Comparison of ENCODE assay signal across 8 mouse cellular contexts in genomic region chr1:179517713-179518465, GRCm38 (mm10). TPM values are rescaled to one million over a fixed set of nuclear protein-coding genes. Genes with fewer than 3 reads are reported as not detected.
DNase-seq lines count a peak whose midpoint lies in the region; ATAC-seq and TF ChIP-seq lines count a peak whose summit lies in the region.

Smyd3 (minus strand) TSS chr1:179518041.

- peak; percentile 88 for DNase-seq in 3134 (ENCODE audit: extremely low read depth, insufficient read length, low spot score)
- DNase-seq in adrenal gland, postnatal 36 days = peak; percentile 86 to 91
- peak; percentile 88 to 90 for DNase-seq in heart, adult 2 months
- peak; percentile 75 to 83 for DNase-seq in kidney, adult 8-10 months
- DNase-seq in spleen, postnatal 10 days (ENCODE audit: low spot score in 2 of 2) = peak; percentile 79 to 89

- TF ChIP-seq POLR2A in heart, adult 2 months (IDR thresholded peaks at IDR 0.05; ENCODE audit: insufficient read depth, low read depth, low read length) = peak; percentile 85

- H3K4me2 ChIP-seq in embryonic facial prominence, embryonic 13.5 days = peak within 1 kb of the TSS; percentile 90
- H3K4me2 ChIP-seq in limb, embryonic 13.5 days (replicated peaks) = peak within 1 kb of the TSS; percentile 96
- peak within 1 kb of the TSS; percentile 93 for H3K4me2 ChIP-seq in midbrain, embryonic 16.5 days (ENCODE audit: low read length)

- intact Hi-C loops in heart, adult 2 months (cut with DNase I) = loop anchor here (2.0 kb wide), 1 partner anchor 29 kb away; the partner anchor contains the start of genes Cnst and Tfb2m

- peak within 1 kb of the TSS; percentile 55 for H3K27ac ChIP-seq in embryonic facial prominence, embryonic 13.5 days
- H3K27ac ChIP-seq in heart, adult 2 months = peak within 1 kb of the TSS; percentile 76
- peak within 1 kb of the TSS; percentile 40; the same call in 1 of the 2 replicates for H3K27ac ChIP-seq in limb, embryonic 13.5 days
- H3K27ac ChIP-seq in midbrain, embryonic 16.5 days (ENCODE audit: low read length) = peak within 1 kb of the TSS; percentile 51; the same call in 1 of the 2 replicates

- H3K27me3 ChIP-seq in embryonic facial prominence, embryonic 13.5 days = no peaks in the 10 kb centered on the region
- no peaks in the 10 kb centered on the region for H3K27me3 ChIP-seq in heart, adult 2 months (ENCODE audit: control insufficient read depth, insufficient read depth, low read length)
- no peaks in the 10 kb centered on the region for H3K27me3 ChIP-seq in limb, embryonic 13.5 days
- no peaks in the 10 kb centered on the region for H3K27me3 ChIP-seq in midbrain, embryonic 16.5 days (ENCODE audit: control insufficient read depth, insufficient read depth, low read depth, low read length)

- TF ChIP-seq CTCF in heart, adult 2 months (IDR thresholded peaks at IDR 0.05) = peak; percentile 82

- ATAC-seq in embryonic facial prominence, embryonic 13.5 days (ENCODE audit: insufficient number of reproducible peaks, insufficient read depth, low FRiP score, low TSS enrichment, low read depth) = peak; percentile 71
- peak; percentile 85 for ATAC-seq in limb, embryonic 13.5 days (ENCODE audit: low FRiP score, low read depth)
- ATAC-seq in midbrain, embryonic 16.5 days = peak; percentile 89

- H3K79me2 ChIP-seq in heart, adult 2 months (replicated peaks; ENCODE audit: control insufficient read depth, insufficient read depth, low read length) = no peaks in the 10 kb centered on the region

- H3K4me1 ChIP-seq in embryonic facial prominence, embryonic 13.5 days = 0 out of 2 replicates have a peak, but pooled peaks cover 7% of the 10 kb centered on the region
- peaks cover 2% of the 10 kb centered on the region for H3K4me1 ChIP-seq in heart, adult 2 months (ENCODE audit: control insufficient read depth, insufficient read depth, low read length)
- peaks cover 9% of the 10 kb centered on the region for H3K4me1 ChIP-seq in limb, embryonic 13.5 days
- peaks cover 7% of the 10 kb centered on the region; the same call in 1 of the 2 replicates for H3K4me1 ChIP-seq in midbrain, embryonic 16.5 days (ENCODE audit: control insufficient read depth, insufficient read depth, low read length)

- no peaks in the 10 kb centered on the region for H3K36me3 ChIP-seq in embryonic facial prominence, embryonic 13.5 days
- no peaks in the 10 kb centered on the region for H3K36me3 ChIP-seq in heart, adult 2 months (ENCODE audit: control insufficient read depth, insufficient read depth, low read length)
- no peaks in the 10 kb centered on the region for H3K36me3 ChIP-seq in limb, embryonic 13.5 days
- no peaks in the 10 kb centered on the region for H3K36me3 ChIP-seq in midbrain, embryonic 16.5 days (ENCODE audit: control insufficient read depth, insufficient read depth, low read length)

- 6% methylated on average over 39 of the region's 39 CpGs for WGBS in embryonic facial prominence, embryonic 13.5 days
- WGBS in heart, adult 2 months = 6% methylated on average over 39 of the region's 39 CpGs
- 7% methylated on average over 39 of the region's 39 CpGs for WGBS in limb, embryonic 13.5 days
- 6% methylated on average over 39 of the region's 39 CpGs for WGBS in midbrain, embryonic 16.5 days

- H3K4me3 ChIP-seq in embryonic facial prominence, embryonic 13.5 days = peak within 1 kb of the TSS; percentile 81
- peak within 1 kb of the TSS; percentile 58 for H3K4me3 ChIP-seq in heart, adult 2 months
- peak within 1 kb of the TSS; percentile 80 for H3K4me3 ChIP-seq in limb, embryonic 13.5 days
- H3K4me3 ChIP-seq in midbrain, embryonic 16.5 days (ENCODE audit: low read depth, low read length) = peak within 1 kb of the TSS; percentile 81

- peak within 1 kb of the TSS; percentile 80 for H3K9ac ChIP-seq in embryonic facial prominence, embryonic 13.5 days
- H3K9ac ChIP-seq in heart, adult 2 months (ENCODE audit: low read depth, low read length) = peak within 1 kb of the TSS; percentile 66
- H3K9ac ChIP-seq in limb, embryonic 13.5 days = peak within 1 kb of the TSS; percentile 83
- peak within 1 kb of the TSS; percentile 83 for H3K9ac ChIP-seq in midbrain, embryonic 16.5 days (ENCODE audit: low read depth, low read length)

- no peaks in the 10 kb centered on the region for H3K9me3 ChIP-seq in embryonic facial prominence, embryonic 13.5 days
- peaks cover 2% of the 10 kb centered on the region; the same call in 1 of the 2 replicates for H3K9me3 ChIP-seq in limb, embryonic 13.5 days
- no peaks in the 10 kb centered on the region for H3K9me3 ChIP-seq in midbrain, embryonic 16.5 days (replicated peaks; ENCODE audit: control insufficient read depth, low read length, poor library complexity, severe bottlenecking)

- TF ChIP-seq EP300 in heart, adult 2 months (IDR thresholded peaks at IDR 0.05; ENCODE audit: insufficient read depth, low read depth, low read length) = 0 out of 2 replicates have a peak, but pooled peaks have one; percentile 47

RNA-seq across cellular contexts. Expression of gene Smyd3, which starts in this region (rescaled TPM):
- 1 to 10 TPM; 5.1 to 7.7 TPM for total RNA-seq in adrenal gland, postnatal 36 days (2021)
- polyA plus RNA-seq in embryonic facial prominence, embryonic 13.5 days (2015; fragmentation: Nextera tagmentation; extraction: Ambion mirVana) = 30.1 and 31.4 TPM in 2 replicates
- 1 to 10 TPM; 7.6 to 8.1 TPM for total RNA-seq in heart, adult 2 months (2021)
- polyA plus RNA-seq in heart, adult 2 months (2012; rRNA removed) = 2.7 and 4.2 TPM in 2 replicates
- 21.7 and 22.1 TPM in 2 replicates for polyA plus RNA-seq in limb, embryonic 13.5 days (2015; fragmentation: Nextera tagmentation; extraction: Ambion mirVana)
- 27.0 and 30.6 TPM in 2 replicates for polyA plus RNA-seq in midbrain, embryonic 16.5 days (2015; fragmentation: Nextera tagmentation; extraction: Ambion mirVana)

Comparison
In these comparisons a context has a peak if more than half of its experiments do, and no peak if none do; other contexts are left out.
1. Peak in every context shown above with its lines: DNase-seq, ATAC-seq, H3K4me3 ChIP-seq and H3K27ac ChIP-seq.